Mouse (Mus musculus): ENCODE results near the gene Prkn. TPM values are rescaled to one million over a fixed set of nuclear protein-coding genes. Genes with fewer than 3 reads are reported as not detected.

Prkn gene
- polyA plus RNA-seq, 1 experiment from 2014 or later = 2.6 TPM

DNA sequence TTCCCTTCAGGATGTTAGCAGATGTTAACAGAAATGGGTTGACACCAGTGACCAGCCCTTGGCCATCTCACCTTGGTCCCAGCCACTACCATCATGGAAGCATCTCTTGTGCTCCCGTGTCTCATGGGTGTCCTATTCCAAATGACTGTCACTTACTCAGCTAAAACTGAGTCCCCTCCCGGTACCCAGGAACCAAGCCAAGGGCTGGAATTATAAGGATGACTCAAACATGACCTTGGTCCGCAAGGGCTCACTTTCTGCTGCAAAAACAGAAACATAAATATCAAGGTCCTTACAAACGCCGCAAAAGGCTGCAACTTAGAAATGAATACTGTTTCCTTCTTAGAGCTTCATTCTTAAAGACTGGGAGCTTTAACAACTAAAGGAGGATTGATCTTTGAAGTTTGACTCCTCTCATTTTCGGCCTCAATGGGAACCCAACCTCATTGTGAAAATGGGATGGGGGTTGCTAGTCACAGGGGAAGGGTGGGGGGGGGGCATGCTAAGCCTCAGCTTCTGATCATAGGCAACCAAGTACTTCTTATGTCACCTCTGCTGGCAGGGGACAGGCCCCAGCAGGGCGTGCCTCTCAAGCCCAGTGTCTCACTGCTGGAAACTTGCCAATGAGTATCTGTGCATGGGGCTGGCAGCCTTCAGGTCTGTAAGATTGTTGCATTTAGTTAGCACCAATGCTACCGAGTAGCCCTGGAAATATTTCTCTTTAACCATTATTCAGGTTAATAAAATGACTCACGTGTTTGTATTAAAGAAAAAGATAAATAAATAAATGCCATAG, 1208.7 kb downstream of the Prkn start:
- WGBS = 65% methylated on average over 9 of the region's 9 CpGs
- ATAC-seq (ENCODE audit: insufficient number of reproducible peaks, low FRiP score, low TSS enrichment, low read depth) = no peak
- Histone ChIP-seq H3K4me2 (no peak overlapping the region), H3K27ac (no peak overlapping the region), H3K27me3 (no peaks in the 10 kb centered on the region), H3K9ac (no peak overlapping the region), H3K4me1 (peaks cover 20% of the 10 kb centered on the region), H3K36me3 (no peaks in the 10 kb centered on the region), H3K4me3 (no peak overlapping the region), H3K9me3 (no peaks in the 10 kb centered on the region)

- Histone ChIP-seq H3K27ac (no peak overlapping the region), H3K4me3 (no peak overlapping the region), H3K27me3 (no peaks in the 10 kb centered on the region), H3K36me3 (no peaks in the 10 kb centered on the region), H3K4me1 (peaks cover 14% of the 10 kb centered on the region), H3K9ac (no peak overlapping the region), H3K4me2 (no peak overlapping the region), H3K9me3 (no peaks in the 10 kb centered on the region)
- no peak for ATAC-seq (ENCODE audit: insufficient number of reproducible peaks, low FRiP score, low TSS enrichment, low read depth)
- WGBS = 69% methylated on average over 5 of the region's 5 CpGs
Observed at GRCm38 (mm10) chr17:12050261-12050660, 1210.1 kb downstream of the Prkn start.

DNA sequence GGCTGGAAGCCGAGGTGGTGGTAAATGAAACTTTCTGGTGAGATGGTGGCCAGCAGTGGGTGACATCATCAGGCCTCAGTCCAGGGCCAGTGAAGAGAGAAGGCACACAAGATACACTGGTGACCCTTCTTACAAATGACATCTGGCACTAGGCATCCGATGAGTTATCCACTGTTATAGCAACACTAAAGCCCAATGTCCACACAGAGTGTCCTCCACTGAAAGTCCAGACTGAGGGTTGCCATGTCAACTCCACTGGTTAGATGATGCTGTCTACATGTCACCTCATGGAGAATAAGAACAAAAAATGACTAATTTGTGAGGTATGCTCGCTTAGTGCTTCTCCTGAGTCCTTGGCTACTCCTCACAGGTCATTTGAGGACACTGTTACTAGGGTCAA, 1210.8 kb downstream of the Prkn start:
- 80% methylated on average over 3 of the region's 3 CpGs for WGBS
- no peak overlapping the region for H3K4me2 ChIP-seq
- no peaks in the 10 kb centered on the region for H3K9me3 ChIP-seq
- H3K9ac ChIP-seq = no peak overlapping the region
- no peak for ATAC-seq (ENCODE audit: insufficient number of reproducible peaks, low FRiP score, low TSS enrichment, low read depth)
- H3K4me3 ChIP-seq = no peak overlapping the region
- H3K27ac ChIP-seq = no peak overlapping the region
- H3K27me3 ChIP-seq = no peaks in the 10 kb centered on the region
- H3K4me1 ChIP-seq = peaks cover 8% of the 10 kb centered on the region
- H3K36me3 ChIP-seq = no peaks in the 10 kb centered on the region

- no peak for ATAC-seq (ENCODE audit: insufficient number of reproducible peaks, low FRiP score, low TSS enrichment, low read depth)
- WGBS = 88% methylated on average over 12 of the region's 12 CpGs
Observed at GRCm38 (mm10) chr17:12052651-12053050, 1212.5 kb downstream of the Prkn start.

GRCm38 (mm10) chr17:12059041-12059440, 1218.9 kb downstream of the Prkn start:
- Histone ChIP-seq H3K4me3 (no peak overlapping the region), H3K27ac (no peak overlapping the region), H3K9ac (no peak overlapping the region), H3K4me1 (no peaks in the 10 kb centered on the region), H3K4me2 (no peak overlapping the region), H3K27me3 (no peaks in the 10 kb centered on the region), H3K9me3 (no peaks in the 10 kb centered on the region), H3K36me3 (no peaks in the 10 kb centered on the region)
- no peak for ATAC-seq (ENCODE audit: insufficient number of reproducible peaks, low FRiP score, low TSS enrichment, low read depth)
- 84% methylated on average over 6 of the region's 6 CpGs for WGBS

More at GRCm38 (mm10) chr17:12052651-12053050, 1212.5 kb downstream of the Prkn start:
- Histone ChIP-seq H3K27me3 (no peaks in the 10 kb centered on the region), H3K4me2 (no peak overlapping the region), H3K4me3 (no peak overlapping the region), H3K4me1 (no peaks in the 10 kb centered on the region), H3K9ac (no peak overlapping the region), H3K9me3 (no peaks in the 10 kb centered on the region), H3K27ac (no peak overlapping the region), H3K36me3 (no peaks in the 10 kb centered on the region)

DNA sequence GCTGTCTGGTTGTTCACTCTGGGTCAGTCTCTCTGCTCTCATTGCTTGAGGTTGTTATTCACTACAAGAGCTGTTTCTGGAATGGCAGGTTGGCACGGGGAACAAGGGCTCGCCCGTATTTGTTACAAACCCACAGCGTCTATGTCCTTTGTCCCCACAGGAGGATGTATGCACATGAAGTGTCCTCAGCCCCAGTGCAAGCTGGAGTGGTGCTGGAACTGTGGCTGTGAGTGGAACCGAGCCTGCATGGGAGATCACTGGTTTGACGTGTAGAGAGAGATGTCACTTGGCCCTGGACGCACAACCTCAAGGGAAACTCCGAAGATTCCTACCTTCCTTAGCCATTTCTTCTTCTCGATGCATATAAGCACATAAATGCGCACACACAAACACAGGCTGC, 1221.2 kb downstream of the Prkn start:
- Histone ChIP-seq H3K36me3 (no peaks in the 10 kb centered on the region), H3K27ac (no peak overlapping the region), H3K4me2 (no peak overlapping the region), H3K4me1 (no peaks in the 10 kb centered on the region), H3K27me3 (no peaks in the 10 kb centered on the region), H3K9me3 (no peaks in the 10 kb centered on the region), H3K4me3 (no peak overlapping the region), H3K9ac (no peak overlapping the region)
- ATAC-seq (ENCODE audit: insufficient number of reproducible peaks, low FRiP score, low TSS enrichment, low read depth) = no peak
- 88% methylated on average over 10 of the region's 10 CpGs for WGBS

DNA sequence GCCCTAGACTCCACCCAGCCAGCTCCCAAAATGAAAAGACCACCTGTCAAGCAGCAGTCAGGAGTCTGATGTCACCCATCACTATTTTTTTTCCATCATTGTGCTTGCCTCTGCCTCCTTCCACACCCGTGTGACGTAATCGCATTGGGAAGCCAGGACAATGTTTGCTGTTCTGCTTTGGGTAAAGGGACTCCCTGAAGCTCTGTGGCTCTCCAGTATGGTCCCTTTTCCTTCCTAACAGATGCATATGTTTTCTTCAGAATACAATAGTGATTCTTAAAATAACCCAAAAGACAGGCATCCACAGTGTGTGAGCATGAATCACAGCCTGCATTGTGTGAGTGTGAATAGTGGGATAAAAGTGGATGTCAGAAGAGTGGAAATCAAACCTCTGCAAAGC, 1222.7 kb downstream of the Prkn start:
- Histone ChIP-seq H3K27me3 (no peaks in the 10 kb centered on the region), H3K4me3 (no peak overlapping the region), H3K9ac (no peak overlapping the region), H3K9me3 (no peaks in the 10 kb centered on the region), H3K4me1 (no peaks in the 10 kb centered on the region), H3K36me3 (no peaks in the 10 kb centered on the region), H3K4me2 (no peak overlapping the region), H3K27ac (no peak overlapping the region)
- 84% methylated on average over 3 of the region's 3 CpGs for WGBS
- no peak for ATAC-seq (ENCODE audit: insufficient number of reproducible peaks, low FRiP score, low TSS enrichment, low read depth)

DNA sequence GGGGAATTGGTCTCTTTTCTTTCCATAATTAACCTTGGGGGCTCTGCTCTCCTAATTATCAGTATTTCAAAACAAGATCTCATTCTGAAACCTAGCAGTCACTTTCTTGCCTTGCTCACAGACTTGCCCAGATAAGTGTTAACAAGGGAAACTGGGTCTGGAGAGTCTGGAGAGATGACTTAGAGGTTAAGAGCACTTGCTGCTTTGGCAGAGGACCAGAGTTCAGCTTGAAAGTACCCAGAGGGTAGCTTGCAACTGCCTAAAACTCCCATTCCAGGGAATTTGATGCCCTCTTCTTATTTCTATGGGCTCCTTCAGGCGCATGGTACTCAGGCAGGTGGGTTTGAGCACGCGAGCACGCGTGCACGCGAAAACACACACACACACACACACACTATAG, 1223.3 kb downstream of the Prkn start:
- Histone ChIP-seq H3K27ac (no peak overlapping the region), H3K36me3 (no peaks in the 10 kb centered on the region), H3K4me3 (no peak overlapping the region), H3K4me2 (no peak overlapping the region), H3K9ac (no peak overlapping the region), H3K9me3 (no peaks in the 10 kb centered on the region), H3K27me3 (no peaks in the 10 kb centered on the region), H3K4me1 (no peaks in the 10 kb centered on the region)
- no peak for ATAC-seq (ENCODE audit: insufficient number of reproducible peaks, low FRiP score, low TSS enrichment, low read depth)
- 95% methylated on average over 7 of the region's 7 CpGs for WGBS

DNA sequence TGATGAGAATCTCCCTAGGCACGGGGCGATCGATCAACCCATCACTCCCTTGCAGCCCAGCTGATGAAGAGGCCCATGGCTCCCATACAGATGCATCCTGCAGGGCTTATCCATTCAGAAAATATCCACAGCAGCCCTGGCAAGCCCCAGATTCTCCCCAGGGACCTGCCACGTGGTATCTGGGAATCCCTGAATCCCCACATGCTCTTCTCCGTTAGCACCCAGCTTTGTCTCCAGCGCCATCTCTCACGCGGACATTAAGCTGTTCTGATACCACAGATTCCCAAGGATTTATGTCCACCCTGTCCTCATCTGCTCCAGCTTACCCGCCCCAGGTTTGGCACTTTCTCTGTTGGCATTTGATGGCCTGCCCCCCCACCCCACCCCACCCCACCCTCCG, 1225.9 kb downstream of the Prkn start:
- WGBS = 75% methylated on average over 10 of the region's 10 CpGs
- ATAC-seq (ENCODE audit: insufficient number of reproducible peaks, low FRiP score, low TSS enrichment, low read depth) = no peak
- no peak overlapping the region for H3K9ac ChIP-seq
- H3K9me3 ChIP-seq = no peaks in the 10 kb centered on the region
- no peak overlapping the region for H3K4me3 ChIP-seq
- no peak overlapping the region for H3K4me2 ChIP-seq
- no peaks in the 10 kb centered on the region for H3K27me3 ChIP-seq
- no peak overlapping the region for H3K27ac ChIP-seq
- no peaks in the 10 kb centered on the region for H3K36me3 ChIP-seq
- H3K4me1 ChIP-seq = no peaks in the 10 kb centered on the region

GRCm38 (mm10) chr17:12076816-12077215, 1236.6 kb downstream of the Prkn start:
- no peaks in the 10 kb centered on the region for H3K9me3 ChIP-seq
- H3K4me1 ChIP-seq = peaks cover 4% of the 10 kb centered on the region; the same call in 1 of the 2 replicates
- WGBS = 76% methylated on average over 2 of the region's 2 CpGs
- H3K4me2 ChIP-seq = no peak overlapping the region
- ATAC-seq (ENCODE audit: insufficient number of reproducible peaks, low FRiP score, low TSS enrichment, low read depth) = no peak
- no peaks in the 10 kb centered on the region for H3K36me3 ChIP-seq
- H3K27ac ChIP-seq = no peak overlapping the region
- H3K9ac ChIP-seq = no peak overlapping the region
- no peak overlapping the region for H3K4me3 ChIP-seq
- no peaks in the 10 kb centered on the region for H3K27me3 ChIP-seq

DNA sequence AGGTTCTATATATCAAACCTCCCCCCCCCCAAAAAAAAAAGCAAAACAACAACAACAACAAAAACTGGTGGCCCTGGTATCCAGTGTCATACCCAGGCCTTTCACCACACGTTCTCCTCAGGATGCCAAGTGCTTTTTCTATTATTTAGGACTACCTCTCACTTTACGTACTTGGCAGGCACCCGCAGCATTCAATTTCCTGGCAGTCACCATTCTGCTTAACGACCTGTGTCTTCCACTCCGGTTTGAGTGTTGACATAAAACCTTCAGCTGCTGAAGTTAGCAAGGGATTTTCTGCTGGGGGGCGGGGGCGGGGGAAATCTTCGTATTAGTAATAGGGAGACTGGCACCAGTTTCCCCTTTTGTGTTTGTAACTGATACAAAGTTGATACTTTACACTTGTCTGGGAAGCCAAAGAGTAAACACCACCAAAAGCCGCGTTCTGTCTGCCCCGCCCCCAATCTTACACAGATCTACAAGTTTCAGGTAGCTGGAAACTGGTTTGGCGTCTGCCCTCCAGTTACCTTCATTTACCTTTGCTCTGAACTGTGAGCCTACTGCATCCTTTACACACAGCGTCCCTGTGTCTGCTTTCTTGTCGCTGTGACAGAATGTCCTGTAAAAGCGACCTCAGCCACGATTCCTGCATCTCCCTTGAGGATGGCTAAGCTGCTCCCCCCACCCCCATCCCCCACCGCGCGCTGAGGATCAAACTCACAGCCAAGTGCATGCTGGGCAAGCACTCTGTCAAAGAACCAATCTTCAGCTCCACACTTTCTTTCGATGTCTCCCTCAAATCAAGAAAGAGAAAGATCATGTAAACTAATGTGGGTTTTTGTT, 1240.7 kb downstream of the Prkn start:
- Histone ChIP-seq H3K27ac (no peak overlapping the region), H3K4me3 (no peak overlapping the region), H3K9ac (no peak overlapping the region), H3K27me3 (no peaks in the 10 kb centered on the region), H3K36me3 (no peaks in the 10 kb centered on the region), H3K4me1 (peaks cover 4% of the 10 kb centered on the region; the same call in 1 of the 2 replicates), H3K4me2 (no peak overlapping the region), H3K9me3 (no peaks in the 10 kb centered on the region)
- 35% methylated on average over 20 of the region's 20 CpGs for WGBS
- no peak for ATAC-seq (ENCODE audit: insufficient number of reproducible peaks, low FRiP score, low TSS enrichment, low read depth)

- Histone ChIP-seq H3K27me3 (no peaks in the 10 kb centered on the region), H3K4me3 (no peak overlapping the region), H3K36me3 (no peaks in the 10 kb centered on the region), H3K9ac (no peak overlapping the region), H3K27ac (no peak overlapping the region), H3K9me3 (no peaks in the 10 kb centered on the region), H3K4me1 (peaks cover 4% of the 10 kb centered on the region; the same call in 1 of the 2 replicates), H3K4me2 (no peak overlapping the region)
- ATAC-seq (ENCODE audit: insufficient number of reproducible peaks, low FRiP score, low TSS enrichment, low read depth) = no peak
- WGBS = 86% methylated on average over 5 of the region's 5 CpGs
Observed at GRCm38 (mm10) chr17:12082201-12082600, 1242.0 kb downstream of the Prkn start.
